Mouse (Mus musculus): ENCODE data around the gene Cyp27a1.
A peak's percentile ranks its signal among the peaks of the same experiment; 100 is the strongest.

Gene Cyp27a1

DNA sequence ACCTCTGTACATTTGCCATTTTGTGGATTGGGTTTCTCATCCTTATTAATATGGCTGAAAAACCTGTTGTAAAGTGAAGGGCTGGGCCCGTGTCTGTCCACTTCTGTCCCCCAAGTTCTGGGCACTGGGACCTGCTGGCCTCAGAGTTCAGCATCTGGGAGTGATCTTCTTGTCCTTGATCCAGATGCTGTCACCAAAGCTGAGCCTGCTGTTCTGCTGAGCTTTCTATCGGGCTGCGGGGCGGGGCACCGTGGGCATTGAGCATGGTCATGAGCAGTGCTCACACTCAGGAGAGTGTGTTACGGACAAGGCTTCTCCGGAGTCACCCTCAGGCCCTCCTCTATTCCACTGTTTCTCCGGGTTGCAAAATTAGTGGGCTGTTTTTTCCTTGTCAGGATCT lies 4.7 kb downstream of the Cyp27a1 start:
- no peak for DNase-seq (ENCODE audit: low read depth)

DNA sequence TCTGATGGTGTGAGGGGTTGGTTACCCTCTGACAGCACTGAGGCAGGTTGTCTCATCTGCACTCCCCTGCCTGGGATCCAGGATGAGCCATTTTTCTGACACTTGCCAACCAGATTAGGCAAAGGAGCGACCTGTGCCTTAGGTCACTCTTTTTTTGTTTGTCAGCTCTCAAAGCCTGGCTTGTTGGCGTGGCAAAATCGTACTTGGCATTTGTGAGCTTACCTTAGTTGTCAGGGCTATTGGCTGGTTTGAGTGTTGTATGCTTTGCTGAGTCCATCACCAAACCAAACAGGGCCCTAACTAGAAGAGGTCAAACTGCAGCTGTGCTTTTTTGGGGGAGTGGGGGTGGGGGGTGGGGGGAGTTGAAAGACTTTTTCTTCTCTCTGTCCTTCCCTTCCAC lies 5.9 kb downstream of the Cyp27a1 start:
- DNase-seq (ENCODE audit: low read depth): no peak

DNA sequence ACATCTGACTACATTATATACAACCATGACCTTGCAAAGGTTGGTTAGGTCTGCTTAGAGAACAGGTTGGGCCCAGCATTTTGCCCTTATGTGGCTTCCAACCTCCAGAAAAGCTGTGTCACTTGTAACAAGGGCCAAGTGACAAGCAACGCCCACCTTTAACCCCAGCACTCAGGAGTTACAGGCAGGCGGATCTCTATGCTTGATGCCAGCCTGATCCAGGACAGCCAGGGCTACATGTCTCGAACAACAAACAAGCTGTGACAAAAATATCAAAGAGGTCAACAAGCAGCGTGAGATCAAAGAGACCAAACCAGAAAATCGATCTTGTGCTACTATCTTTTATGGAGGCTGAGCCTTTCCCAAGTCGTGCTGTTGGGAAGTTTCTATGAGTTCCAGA lies 8.3 kb downstream of the Cyp27a1 start:
- no peak for DNase-seq (ENCODE audit: low read depth)

DNA sequence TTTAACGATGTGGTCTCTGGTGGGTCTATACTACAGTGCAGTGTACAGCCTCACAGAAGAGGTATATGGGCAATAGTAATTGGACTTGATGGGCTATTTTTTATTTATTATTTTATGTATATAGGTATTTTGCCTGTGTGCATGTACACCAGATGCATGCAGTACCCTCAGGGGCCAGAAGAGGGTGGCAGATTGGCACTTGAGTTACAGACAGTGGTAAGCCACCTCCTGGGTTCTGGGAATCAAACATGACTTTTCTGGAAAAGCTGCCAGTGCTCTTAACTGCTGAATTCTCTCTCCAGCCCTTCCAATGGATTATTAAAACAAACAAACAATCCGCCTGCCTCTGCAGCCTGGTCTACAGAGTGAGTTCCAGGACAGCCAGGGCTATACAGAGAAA lies 10.4 kb downstream of the Cyp27a1 start:
- DNase-seq (ENCODE audit: low read depth): peak; percentile 40

DNA sequence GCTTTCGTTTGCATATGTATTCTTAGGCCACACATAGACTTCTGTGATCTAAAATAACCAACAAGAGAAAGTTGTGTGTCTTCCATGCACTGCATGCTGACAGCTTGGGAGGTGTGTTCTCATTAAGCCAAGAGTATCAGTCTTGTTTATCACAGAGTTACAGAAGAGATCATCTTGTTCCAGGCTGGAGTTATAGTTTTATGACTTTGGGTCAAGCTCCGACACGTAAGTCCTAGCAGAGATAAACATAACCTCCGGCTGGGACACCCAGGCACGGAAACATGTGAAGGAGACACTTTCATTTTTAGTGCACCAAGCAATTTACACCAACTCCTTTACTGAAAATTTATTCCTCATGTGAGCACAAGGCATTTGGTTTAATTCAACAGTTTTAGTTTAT lies 12.7 kb downstream of the Cyp27a1 start:
- DNase-seq (ENCODE audit: low read depth): no peak

DNA sequence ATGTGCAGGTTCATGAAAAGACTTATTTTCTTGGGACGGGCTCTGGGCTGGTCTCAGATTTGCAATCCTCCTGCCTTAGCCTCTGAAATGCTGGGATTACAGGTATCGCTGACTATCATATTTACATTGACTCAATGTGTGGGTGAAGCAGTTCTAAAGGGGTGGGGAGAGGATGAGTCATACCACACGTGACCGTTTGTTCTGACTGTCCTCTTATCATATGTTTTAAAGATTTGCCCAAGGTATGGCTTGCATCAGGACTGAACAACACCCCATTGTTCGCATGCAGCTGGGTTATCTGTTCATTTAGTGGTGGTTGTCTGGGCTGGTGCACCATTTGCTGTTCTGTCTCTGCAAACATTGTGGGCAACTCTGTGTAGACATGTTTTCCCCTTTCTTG lies 13.3 kb downstream of the Cyp27a1 start:
- peak; percentile 23 for DNase-seq (ENCODE audit: low read depth)

DNA sequence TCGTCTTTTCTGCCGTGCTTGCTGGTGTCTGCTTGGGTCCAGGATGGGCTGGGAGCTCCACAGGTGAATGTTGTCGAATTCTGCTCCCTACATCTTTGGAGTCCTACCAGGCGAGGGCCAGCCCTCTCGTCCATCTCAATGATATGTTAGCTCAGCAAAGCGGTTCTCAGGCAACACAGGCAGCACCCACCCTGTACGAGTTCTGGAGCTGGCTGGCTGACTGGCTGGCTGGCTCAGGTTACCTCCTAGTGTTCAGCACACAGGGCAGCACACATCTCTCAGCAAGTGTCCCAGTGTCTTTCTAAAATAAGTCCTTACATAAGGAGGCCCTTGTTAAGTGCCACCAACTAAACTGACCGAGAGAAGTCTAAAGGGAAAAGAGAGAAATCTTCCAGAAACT lies 15.1 kb downstream of the Cyp27a1 start:
- no peak for DNase-seq (ENCODE audit: low read depth)

DNA sequence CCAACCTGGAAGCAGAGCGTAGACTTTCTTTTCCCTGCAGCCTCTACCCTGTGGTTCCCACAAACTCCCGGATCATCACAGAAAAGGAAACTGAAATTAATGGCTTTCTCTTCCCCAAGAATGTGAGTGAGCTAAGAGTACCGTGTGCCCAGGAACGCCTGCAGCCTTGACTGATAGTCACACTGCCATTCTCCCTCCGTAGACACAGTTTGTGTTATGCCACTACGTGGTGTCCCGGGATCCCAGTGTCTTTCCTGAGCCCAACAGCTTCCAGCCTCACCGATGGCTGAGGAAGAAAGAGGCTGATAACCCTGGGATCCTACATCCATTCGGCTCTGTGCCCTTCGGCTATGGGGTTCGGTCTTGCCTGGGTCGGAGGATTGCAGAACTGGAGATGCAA lies 23.6 kb downstream of the Cyp27a1 start:
- DNase-seq (ENCODE audit: low read depth): no peak

DNA sequence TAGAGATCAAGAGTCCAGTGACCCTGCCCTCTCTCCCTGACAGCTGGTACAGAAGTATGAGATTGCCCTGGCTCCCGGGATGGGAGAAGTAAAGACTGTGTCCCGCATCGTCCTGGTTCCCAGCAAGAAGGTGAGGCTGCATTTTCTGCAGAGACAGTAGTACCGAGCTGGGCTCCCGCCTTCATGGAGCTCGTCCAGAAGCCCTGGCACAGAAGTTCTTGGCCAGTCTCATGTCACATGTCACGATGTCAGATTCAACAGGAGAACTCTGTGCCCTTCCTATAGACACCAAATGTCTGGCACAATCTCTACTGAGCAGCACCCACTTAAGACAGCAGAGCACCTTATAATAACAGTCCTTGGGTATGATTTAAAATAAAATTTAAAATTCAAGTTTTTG lies 24.1 kb downstream of the Cyp27a1 start:
- no peak for DNase-seq (ENCODE audit: low read depth)

DNA sequence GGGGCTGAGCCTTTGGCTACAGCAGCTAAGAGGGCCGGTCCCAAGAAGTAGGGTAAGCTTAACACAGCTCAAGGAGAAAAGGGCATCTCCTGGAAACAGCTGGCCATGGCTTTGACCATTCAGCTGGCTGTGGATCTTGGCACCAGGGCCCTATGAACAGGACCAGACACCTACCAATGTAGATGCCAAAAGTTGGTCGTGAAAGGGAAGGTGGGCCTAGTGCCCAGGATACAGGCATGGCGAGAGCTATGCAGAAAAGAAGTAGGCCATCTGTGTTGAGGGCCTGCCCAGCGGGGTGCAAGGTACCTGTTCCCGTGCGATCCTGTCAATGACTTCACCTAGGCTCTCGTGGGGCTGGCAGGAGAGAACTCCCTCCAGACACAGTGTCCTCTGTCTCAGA lies 27.5 kb downstream of the Cyp27a1 start:
- no peak for DNase-seq (ENCODE audit: low read depth)

DNA sequence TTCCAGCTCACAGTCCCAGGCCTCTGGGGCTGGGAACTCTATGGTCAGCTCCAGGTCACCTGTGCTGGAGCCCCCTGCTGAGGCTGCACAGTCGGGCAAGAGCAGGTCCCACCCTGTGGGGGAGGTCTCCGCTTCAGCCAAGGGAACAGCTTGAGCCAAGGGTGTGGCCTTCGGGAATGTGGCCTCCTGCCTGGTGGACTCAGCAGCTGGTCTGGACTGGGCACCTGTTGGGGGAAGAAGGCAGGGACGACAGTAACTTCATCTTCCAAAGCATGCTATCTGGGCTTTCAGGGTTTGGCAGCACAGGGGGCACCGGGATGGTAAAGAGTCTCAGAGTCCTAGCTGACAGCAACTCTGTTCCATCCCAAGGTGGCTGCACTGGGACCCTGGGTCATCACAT lies 34.0 kb downstream of the Cyp27a1 start:
- DNase-seq (ENCODE audit: low read depth): no peak

DNA sequence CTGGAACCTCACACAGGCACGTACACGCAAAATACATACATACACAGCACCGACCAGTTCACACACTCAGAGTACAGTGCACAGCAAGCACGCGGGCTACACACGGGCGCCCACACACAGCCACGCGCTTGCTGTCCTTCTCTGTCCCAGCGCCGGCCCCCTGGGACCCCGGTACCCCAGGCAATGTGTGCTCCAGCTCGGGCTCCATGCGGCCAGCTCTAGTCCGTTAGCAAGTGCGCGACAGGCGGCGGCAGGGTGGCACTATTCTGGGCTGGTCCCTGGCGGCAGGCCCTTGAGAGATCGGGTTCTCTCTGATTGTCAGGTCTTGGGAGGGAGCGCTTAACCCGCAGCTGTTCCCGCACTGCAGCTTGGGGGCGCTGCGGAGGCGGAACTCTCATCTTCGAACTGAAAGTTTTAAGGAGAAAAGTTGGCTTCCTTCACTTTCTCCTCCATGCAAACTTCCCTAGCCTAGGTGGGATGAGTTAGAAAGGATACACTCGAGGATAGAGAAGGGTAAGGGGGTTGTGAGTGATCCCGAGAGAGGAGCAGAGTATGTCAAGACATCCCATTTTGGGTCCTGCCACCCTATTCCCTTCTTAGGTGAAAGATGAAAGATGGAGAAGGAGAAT lies 35.4 kb downstream of the Cyp27a1 start, which contains the start of gene Prkag3:
Gene Prkag3 (minus strand): TSS at position 579 of the 629 bp plus-strand sequence.
- DNase-seq (ENCODE audit: low read depth): peak; percentile 34

DNA sequence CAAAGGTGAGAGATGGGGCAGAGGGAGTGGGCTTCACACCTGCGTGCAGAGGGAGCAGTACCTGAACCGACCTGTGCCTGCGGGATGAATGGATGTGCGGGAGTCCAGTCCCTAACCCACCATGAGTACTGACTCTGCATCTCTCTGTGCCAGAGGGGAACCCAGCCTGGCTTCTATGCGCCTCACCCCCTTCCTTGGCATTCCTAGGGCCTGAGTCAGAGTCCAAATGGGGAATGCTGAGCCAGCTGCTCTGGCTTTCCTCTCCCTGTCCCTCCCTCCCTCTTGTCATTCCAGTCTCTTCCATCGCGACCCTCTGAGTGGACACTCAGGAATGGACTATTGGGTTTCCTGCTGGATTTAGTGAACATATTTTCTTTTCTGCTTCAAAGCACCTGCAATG lies 35.9 kb downstream of the Cyp27a1 start:
- DNase-seq (ENCODE audit: low read depth): no peak

DNA sequence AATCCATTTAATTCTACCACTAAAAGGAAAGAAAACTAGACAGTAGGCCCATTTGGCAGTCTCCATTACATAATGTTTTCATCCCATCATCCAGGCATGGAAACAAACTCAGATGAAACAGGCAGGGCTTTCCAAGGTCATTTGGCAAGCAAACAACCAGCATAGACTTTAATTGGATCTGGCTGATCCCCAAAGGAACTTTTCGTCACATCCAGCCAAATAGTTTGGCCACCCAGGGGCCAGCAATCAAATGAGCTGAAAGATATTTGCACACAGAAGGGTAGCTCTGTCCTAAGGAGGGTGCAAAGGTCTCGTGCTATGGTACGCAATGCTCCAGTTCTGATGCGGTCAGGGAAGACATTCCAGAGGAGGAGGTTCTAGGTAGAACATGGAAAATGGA lies 37.3 kb downstream of the Cyp27a1 start:
- DNase-seq (ENCODE audit: low read depth): no peak

DNA sequence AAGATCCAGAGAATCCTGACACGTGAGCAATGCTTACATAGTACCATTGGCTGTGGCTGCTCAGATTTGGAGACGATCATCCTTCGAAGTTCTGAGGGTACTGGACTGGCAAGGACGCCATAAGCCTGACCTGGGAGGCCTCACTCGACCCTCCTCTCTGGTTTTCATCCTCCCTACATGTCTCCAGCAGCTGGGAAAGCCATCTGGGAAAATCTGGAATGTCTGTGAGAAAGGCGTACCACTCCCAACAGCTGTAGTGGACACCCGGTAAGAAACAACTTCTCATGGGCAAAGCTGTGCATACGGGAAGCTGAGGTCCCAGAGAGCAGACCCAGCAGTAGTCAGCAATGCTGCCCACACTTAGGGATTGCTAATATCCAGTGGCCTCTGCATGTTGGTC lies 38.8 kb downstream of the Cyp27a1 start:
- DNase-seq (ENCODE audit: low read depth): no peak

DNA sequence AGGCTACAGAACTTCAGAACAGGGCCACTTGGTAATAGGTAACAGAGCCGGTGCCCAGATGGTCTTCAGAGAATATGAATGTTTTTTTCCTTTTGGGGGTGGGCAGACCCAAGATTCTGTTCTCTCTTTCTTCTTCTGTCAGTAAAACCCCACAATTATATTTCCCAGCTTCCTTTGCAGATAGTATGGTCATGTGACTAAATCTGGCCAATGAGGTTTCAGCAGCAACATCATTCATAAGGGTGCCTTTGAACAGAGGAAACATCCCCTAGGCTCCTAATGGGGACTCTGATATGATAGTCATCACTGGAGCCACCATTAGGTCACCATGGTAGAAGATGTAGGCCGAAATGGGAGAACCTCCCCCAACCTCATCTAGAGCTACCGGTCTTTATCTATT lies 39.5 kb downstream of the Cyp27a1 start:
- no peak for DNase-seq (ENCODE audit: low read depth)

DNA sequence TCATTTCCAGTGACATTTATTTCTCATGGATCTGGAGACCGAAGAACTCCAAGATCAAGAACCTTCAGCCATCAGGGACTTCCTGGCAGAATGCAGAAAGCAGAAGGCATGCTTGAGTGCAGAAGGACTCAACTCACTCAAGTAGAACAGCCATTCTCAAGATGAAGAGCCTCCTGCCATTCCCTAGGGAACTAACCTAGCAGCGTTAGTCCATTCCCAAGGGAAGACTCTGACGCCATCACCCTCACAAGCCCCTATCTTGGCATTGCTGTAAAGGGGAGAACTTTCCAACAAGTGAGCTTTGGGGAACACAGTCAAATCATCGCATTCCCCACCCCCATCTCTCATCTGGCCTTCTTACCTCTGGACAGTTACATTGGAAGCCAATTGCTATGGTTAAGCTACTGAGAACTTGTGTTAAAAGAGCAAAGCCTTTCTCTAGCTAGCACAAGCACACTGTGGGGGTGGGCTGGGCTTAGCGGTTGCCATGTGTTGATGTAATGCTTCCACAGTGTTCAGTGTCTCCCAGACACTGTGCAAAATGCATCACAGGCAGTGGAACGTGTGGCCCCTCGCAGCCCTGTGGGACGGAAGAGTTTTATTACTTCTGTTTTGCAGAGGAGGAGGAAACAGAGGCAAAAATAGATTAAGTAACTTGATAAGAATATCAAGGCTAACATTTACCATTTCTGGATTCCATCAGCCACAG lies 40.0 kb downstream of the Cyp27a1 start:
- DNase-seq (ENCODE audit: low read depth): no peak

DNA sequence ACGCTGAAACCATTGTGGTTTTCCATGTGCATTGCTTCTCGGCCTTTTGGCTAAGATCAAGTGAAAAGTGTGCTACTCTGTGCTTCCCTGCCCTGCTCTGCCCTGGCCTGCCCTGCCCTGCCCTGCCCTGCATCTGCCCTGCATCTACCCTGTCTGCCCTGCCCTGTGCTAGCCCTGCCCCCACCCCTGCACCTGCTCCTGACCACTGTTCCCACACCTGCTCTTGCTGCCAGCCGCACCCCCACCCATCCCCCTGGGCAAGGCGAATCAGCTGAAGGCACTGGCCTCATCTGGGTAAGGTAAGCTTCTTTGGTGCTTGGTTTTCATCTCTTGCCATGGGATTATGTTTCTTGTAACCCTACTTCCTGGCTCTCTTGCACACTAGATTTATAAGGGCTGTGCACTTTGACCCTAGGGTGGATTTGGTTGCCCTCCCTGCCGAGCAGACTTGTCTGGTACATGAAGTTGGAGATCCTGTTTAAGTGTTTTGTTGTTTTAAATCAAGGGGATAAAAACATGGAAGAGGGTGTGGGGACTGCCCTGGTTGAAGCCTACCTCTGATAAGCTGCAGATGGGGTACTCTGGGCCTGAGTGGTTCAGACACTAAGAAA lies 40.9 kb downstream of the Cyp27a1 start:
- no peak for DNase-seq (ENCODE audit: low read depth)

DNA sequence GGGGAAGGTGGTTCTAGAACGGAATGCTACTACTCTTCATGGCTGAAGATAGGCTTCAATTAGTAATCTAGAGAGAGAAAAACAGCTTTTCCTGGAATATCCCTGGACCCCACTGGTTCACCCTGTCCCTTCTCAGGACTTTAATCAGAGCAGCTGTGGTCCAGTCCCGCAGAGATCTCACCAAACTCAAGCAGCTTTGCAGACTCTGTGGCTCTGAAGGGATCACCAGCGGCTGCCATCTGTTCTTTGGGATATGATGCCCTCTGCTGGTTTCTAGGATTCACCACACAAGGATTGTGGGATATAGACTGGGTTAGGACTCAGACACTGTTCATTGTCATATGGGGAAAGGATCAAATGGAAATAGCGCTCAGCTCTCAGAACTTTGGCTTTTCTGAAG lies 46.4 kb downstream of the Cyp27a1 start:
- no peak for DNase-seq (ENCODE audit: low read depth)

DNA sequence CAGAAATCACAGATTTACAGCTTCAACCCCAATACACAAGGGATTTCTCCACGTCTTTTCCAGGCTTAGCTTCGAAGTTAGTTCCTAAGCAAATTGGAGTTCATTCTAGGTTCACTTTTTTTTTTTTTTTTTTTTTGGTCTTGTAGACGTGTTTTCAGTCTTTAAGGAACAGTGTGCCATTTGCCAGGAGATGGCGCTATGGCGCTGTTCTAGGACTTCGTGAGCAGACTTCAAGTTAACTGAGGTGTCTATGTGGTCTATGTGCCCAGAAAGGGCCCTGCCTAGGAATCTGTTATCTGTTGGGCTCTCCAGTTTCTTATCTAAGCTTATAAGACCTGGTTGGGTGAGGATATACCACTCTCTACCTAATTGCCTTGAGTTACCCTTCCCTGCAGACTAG lies 49.7 kb downstream of the Cyp27a1 start:
- peak; percentile 82 for DNase-seq (ENCODE audit: low read depth)

DNA sequence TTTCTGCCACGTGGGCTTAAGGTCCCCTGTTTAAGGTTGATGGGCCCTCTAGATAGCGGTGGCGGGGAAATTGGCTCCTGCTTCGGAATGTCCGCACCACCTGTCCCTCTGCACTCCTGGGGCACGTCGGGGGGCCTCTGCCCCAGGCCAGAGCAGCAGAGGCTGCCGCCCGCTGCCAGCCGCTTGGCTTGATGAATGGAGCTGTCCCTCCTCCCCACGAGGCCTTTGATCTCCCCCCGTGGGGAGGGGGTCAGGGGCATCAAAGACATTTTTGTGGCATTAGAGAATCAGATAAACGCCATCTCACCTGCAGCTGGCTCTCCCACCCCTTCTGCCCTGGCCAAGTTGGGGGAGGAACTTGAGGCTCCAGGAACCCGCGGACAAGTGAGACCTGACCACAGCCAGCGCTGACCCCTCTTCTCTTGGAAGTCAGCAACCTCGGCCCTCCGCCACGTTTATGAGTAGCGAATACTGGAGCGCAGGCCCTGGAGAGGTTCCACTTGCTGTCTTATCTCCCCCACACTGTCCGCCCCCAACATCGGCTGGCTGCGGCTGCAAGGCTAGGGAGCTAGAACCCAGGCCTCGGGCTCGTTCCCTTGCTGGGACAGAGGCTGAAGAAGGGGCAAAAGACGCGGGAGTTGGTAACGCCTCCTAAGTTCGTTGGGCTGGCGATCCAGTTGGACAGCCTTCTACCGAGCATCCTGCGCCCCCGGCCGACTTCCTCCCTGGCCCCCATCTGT lies 57.5 kb downstream of the Cyp27a1 start:
- no peak for DNase-seq (ENCODE audit: low read depth)

DNA sequence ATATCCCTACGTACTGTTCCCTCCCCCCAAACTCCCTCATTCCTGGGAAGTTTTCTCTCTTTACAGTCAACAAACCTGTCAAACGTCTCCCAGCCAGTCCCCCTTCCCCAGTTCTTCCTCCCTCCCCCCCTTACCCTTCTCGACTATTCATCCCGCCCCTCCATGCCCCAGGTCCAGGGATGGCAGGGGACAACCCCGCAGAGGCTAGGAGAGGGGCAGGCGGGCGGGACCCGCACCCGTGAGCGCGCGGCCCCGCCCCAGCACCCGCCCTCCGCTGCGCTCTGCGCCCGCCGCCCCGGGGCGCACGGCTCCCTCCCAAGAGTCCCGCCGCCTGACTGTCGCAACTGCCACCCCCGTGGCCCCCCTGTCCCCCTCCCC lies 58.1 kb downstream of the Cyp27a1 start:
- DNase-seq (ENCODE audit: low read depth): no peak

DNA sequence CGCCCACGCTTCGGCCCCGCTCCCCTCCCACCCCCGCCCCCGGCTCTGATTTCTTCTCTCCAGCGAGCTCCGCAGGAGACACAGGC lies 58.3 kb downstream of the Cyp27a1 start, which contains the start of gene Wnt6:
Gene Wnt6 (plus strand): TSS at position 48 of the 86 bp plus-strand sequence.
- no peak for DNase-seq (ENCODE audit: low read depth)
